Mouse (Mus musculus) T-helper 2 cell (primary cell): ENCODE results near the gene Rab7b.

Experiments used
- in situ Hi-C: fragments of 300-600 bp; cut with MboI, MseI; formaldehyde crosslinking; loops from one replicate; pipeline ENCODE4 v1.15.1; 2025; ENCODE audit warnings: high pct_unique_total_duplicates

Rab7b gene

GRCm38 (mm10) chr1:131688475-131688874, at the start of gene Rab7b:
TSS of gene Rab7b (plus strand) at chr1:131688695.
- in situ Hi-C loops = no loop called here

- in situ Hi-C loops = no loop called here
These were observed 48.4 kb upstream of the Rab7b start for GRCm38 (mm10) chr1:131640062-131640461.

GRCm38 (mm10) chr1:131641565-131641964, 46.9 kb upstream of the Rab7b start:
- in situ Hi-C loops = no loop called here

- in situ Hi-C loops = no loop called here
These were observed 46.2 kb upstream of the Rab7b start for GRCm38 (mm10) chr1:131642251-131642650.

- in situ Hi-C loops = no loop called here
These were observed 35.6 kb upstream of the Rab7b start for GRCm38 (mm10) chr1:131652670-131653443.

- in situ Hi-C loops = loop anchor here (5.0 kb wide), 1 partner anchor 33 kb away; no protein-coding TSS in a partner anchor
These were observed 32.9 kb upstream of the Rab7b start for GRCm38 (mm10) chr1:131655601-131656000.

- in situ Hi-C loops = loop anchor here (5.0 kb wide), 1 partner anchor 36 kb away; no protein-coding TSS in a partner anchor
These were observed 30.5 kb upstream of the Rab7b start for GRCm38 (mm10) chr1:131657945-131658354.

GRCm38 (mm10) chr1:131659512-131660085, 28.9 kb upstream of the Rab7b start:
- in situ Hi-C loops = loop anchor here (5.0 kb wide), 1 partner anchor 37 kb away; no protein-coding TSS in a partner anchor

- in situ Hi-C loops = no loop called here
These were observed 28.2 kb upstream of the Rab7b start for GRCm38 (mm10) chr1:131660266-131660665.

GRCm38 (mm10) chr1:131660716-131661472, 27.6 kb upstream of the Rab7b start:
- in situ Hi-C loops = no loop called here

GRCm38 (mm10) chr1:131661749-131662148, 26.7 kb upstream of the Rab7b start:
- in situ Hi-C loops = no loop called here

- in situ Hi-C loops = no loop called here
These were observed 25.1 kb upstream of the Rab7b start for GRCm38 (mm10) chr1:131663286-131663995.

- in situ Hi-C loops = no loop called here
These were observed 24.4 kb upstream of the Rab7b start for GRCm38 (mm10) chr1:131664136-131664535.

- in situ Hi-C loops = no loop called here
These were observed 22.6 kb upstream of the Rab7b start for GRCm38 (mm10) chr1:131665886-131666285.

GRCm38 (mm10) chr1:131671113-131671512, 17.4 kb upstream of the Rab7b start:
- in situ Hi-C loops = no loop called here

GRCm38 (mm10) chr1:131672361-131672760, 16.1 kb upstream of the Rab7b start:
- in situ Hi-C loops = no loop called here

GRCm38 (mm10) chr1:131679644-131680043, 8.9 kb upstream of the Rab7b start:
- in situ Hi-C loops = no loop called here

- in situ Hi-C loops = no loop called here
These were observed 756 bp upstream of the Rab7b start for GRCm38 (mm10) chr1:131687739-131688138.

- in situ Hi-C loops = no loop called here
These were observed 521 bp downstream of the Rab7b start for GRCm38 (mm10) chr1:131689016-131689415.

GRCm38 (mm10) chr1:131689899-131690298, 1.4 kb downstream of the Rab7b start:
- in situ Hi-C loops = no loop called here

- in situ Hi-C loops = no loop called here
These were observed 1.9 kb downstream of the Rab7b start for GRCm38 (mm10) chr1:131690435-131690834.

- in situ Hi-C loops = no loop called here
These were observed 2.9 kb downstream of the Rab7b start for GRCm38 (mm10) chr1:131691356-131691755.
